Mouse (Mus musculus): ENCODE measurements around the gene Car2. TPM values are rescaled to one million over a fixed set of nuclear protein-coding genes. Genes with fewer than 3 reads are reported as not detected.

The Car2 gene
- polyA plus RNA-seq, 1 experiment from 2014 or later, result 22.0 TPM

DNA sequence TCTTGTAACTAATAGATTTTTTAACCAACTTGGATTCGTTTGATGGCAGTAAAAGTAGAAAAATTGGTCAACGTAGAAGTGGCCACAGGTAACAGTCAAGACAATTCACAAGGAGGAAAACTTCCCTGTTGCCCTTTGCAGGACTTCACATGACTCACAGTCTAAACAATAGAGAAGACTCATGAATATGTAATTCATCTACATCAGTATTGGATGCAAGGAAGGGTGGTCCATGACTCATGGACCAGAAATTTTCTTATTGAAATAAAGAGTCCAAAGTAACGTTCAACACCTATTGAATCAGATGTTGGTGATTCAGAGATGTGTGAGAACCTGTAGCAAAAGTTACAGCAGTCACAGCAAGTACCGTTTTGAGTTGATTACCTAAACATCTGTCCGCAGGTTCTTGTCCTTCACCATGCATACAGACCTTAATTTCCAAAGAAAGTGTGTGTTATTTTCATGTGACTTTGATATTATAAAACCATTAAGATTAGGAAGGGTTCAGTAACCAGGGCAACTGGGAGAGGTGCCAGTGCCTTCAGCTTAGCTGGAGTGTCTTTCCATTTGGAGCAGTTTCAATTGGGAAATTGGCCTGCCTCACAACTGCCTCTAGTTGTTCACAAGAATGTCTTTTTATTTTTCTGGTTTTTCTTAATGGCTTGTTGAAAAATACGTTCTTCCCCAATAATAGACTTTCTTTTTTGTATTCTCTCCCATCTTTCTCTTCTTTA, 62.2 kb downstream of the Car2 start:
- Histone ChIP-seq H3K9me3 (replicated peaks; ENCODE audit: control insufficient read depth, low read length, poor library complexity, severe bottlenecking) (no peaks in the 10 kb centered on the region), H3K4me3 (ENCODE audit: low read depth, low read length) (no peak overlapping the region), H3K4me1 (ENCODE audit: control insufficient read depth, insufficient read depth, low read length) (no peaks in the 10 kb centered on the region), H3K36me3 (ENCODE audit: control insufficient read depth, insufficient read depth, low read length) (no peaks in the 10 kb centered on the region), H3K4me2 (ENCODE audit: low read length) (no peak overlapping the region), H3K9ac (ENCODE audit: low read depth, low read length) (no peak overlapping the region), H3K27ac (ENCODE audit: low read length) (no peak overlapping the region), H3K27me3 (ENCODE audit: control insufficient read depth, insufficient read depth, low read depth, low read length) (no peaks in the 10 kb centered on the region)
- 74% methylated on average over 6 of the region's 6 CpGs for WGBS
- no peak for ATAC-seq

DNA sequence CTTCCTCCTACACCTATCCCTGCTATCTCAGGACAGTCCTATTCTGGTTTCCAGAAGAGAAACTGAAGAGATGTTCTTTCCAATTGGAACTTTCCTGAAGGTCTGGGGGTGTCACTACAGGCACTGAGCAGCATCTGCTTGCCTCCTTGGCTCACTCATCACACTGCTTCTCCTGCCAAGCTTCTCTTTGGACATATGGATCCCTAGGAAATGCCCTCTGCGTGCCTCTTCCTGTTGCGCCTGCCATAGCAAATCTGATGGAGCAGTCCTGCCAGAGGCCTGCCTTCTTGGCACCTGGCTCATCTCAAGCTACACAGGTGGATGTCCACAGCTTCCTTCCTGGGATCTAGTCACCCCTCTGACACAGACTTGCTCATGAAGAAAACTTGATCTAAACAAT, 64.0 kb downstream of the Car2 start:
- WGBS, result 91% methylated on average over 2 of the region's 2 CpGs
- no peaks in the 10 kb centered on the region for H3K36me3 ChIP-seq (ENCODE audit: control insufficient read depth, insufficient read depth, low read length)
- H3K4me1 ChIP-seq (ENCODE audit: control insufficient read depth, insufficient read depth, low read length), result no peaks in the 10 kb centered on the region

More for the DNA sequence above, 64.0 kb downstream of the Car2 start:
- H3K27me3 ChIP-seq (ENCODE audit: control insufficient read depth, insufficient read depth, low read depth, low read length), result no peaks in the 10 kb centered on the region
- ATAC-seq, result no peak
- no peak overlapping the region for H3K4me3 ChIP-seq (ENCODE audit: low read depth, low read length)
- no peaks in the 10 kb centered on the region for H3K9me3 ChIP-seq (replicated peaks; ENCODE audit: control insufficient read depth, low read length, poor library complexity, severe bottlenecking)
- H3K27ac ChIP-seq (ENCODE audit: low read length), result no peak overlapping the region
- H3K4me2 ChIP-seq (ENCODE audit: low read length), result no peak overlapping the region
- no peak overlapping the region for H3K9ac ChIP-seq (ENCODE audit: low read depth, low read length)

Other genes starting within 250 kb of the Car2 start
- 0.70 and 1.2 TPM in 2 replicates for gene Car13, start 244.5 kb upstream of the Car2 start, polyA plus RNA-seq (2015; fragmentation: Nextera tagmentation; extraction: Ambion mirVana)
- not detected in 2 replicates for gene Car1, start 77.9 kb upstream of the Car2 start, polyA plus RNA-seq (2015; fragmentation: Nextera tagmentation; extraction: Ambion mirVana)
- 1.8 and 3.6 TPM in 2 replicates for gene Car3, start 22.8 kb upstream of the Car2 start, polyA plus RNA-seq (2015; fragmentation: Nextera tagmentation; extraction: Ambion mirVana)